Mouse (Mus musculus) spleen, postnatal 14 days (tissue): ENCODE data around the gene Tnfrsf13c.

Experiments used
- DNase-seq, 2 experiments: peaks; one replicate each; pipeline ENCODE4 v3.0.0; 2021 to 2022; ENCODE audit warnings: low spot score in 2 of 2

Gene Tnfrsf13c

GRCm38 (mm10) chr15:82183596-82183995 lies 40.6 kb downstream of the Tnfrsf13c start:
- DNase-seq, result no peak

GRCm38 (mm10) chr15:82182311-82182710 lies 41.9 kb downstream of the Tnfrsf13c start:
- no peak for DNase-seq

DNA sequence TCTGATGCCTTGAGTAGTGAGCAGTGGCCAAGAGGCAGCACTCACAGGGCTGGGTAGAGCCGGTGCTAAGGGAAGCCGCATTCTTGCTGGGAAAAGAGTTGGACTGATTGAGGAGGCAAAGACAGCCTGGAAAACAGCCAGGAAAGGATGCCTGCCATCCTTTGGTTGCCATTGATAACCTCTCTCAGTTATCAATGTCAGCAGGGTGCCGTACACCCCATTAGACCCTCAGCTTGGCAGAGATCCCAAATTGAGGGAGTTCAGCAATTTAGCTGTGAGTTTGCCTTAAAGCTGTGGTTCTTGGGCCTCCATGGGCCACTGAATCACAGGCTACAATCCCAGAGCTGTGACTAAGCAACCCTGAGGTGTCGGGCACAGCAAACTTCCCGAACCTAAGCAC lies 43.0 kb downstream of the Tnfrsf13c start:
- no peak for DNase-seq

DNA sequence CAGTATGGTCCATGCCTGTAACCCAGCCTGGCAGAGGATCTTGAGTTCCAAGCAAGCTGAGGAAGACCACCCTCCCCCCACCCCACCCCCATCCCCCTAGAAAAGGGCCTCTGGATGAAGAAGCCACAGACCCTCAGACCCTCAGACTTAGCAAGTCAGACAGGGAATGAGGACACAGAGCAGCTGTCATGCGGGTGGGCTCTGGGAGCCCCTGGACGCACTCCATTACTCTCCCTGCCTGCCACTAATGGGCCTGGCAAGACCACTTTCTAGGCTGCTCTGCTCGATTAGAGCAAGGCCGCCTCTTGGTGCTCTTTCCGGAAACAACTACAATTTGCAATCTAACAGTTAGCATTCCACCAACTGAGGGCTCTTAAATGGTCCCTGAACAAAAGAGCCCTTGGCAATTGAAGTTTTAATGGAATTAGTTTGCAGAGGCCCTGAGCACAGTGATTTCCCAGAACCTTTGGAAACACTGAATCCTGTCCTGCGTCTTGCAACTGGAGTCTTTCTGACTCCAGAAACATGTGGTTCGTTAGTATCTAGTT lies 46.4 kb downstream of the Tnfrsf13c start:
- DNase-seq, result no peak

- DNase-seq, result no peak
These were observed 49.1 kb downstream of the Tnfrsf13c start for GRCm38 (mm10) chr15:82175091-82175490.

GRCm38 (mm10) chr15:82172648-82173047 lies 51.5 kb downstream of the Tnfrsf13c start:
- DNase-seq, result no peak
